Mouse (Mus musculus) C2C12 (cell line): ENCODE results near the gene Gm20604. TPM values are rescaled to one million over a fixed set of nuclear protein-coding genes. Genes with fewer than 3 reads are reported as not detected.

ENCODE experiments used
- H3K27me3 ChIP-seq: one replicate; pipeline ENCODE4 v1.6.1; 2011; ENCODE audit not compliant: control insufficient read depth, insufficient read depth, insufficient read length
- H3K36me3 ChIP-seq: one replicate; pipeline ENCODE4 v1.6.1; 2011; ENCODE audit not compliant: control insufficient read depth, insufficient read depth
- H3K4me3 ChIP-seq: one replicate; pipeline ENCODE4 v1.5.1; 2011; ENCODE audit warnings: mild to moderate bottlenecking, control low read depth; ENCODE audit not compliant: poor library complexity, insufficient read depth, severe bottlenecking
- H3K79me2 ChIP-seq: one replicate; pipeline ENCODE4 v1.6.1; 2011; ENCODE audit not compliant: control insufficient read depth, insufficient read depth
- H3K79me3 ChIP-seq: one replicate; pipeline ENCODE4 v1.6.1; 2011; ENCODE audit warnings: low read depth, control low read depth
- H3ac ChIP-seq: one replicate; pipeline ENCODE3; 2011; ENCODE audit warnings: low read depth; ENCODE audit not compliant: control insufficient read depth, insufficient read length
- CEBPB ChIP-seq: IDR thresholded peaks from one replicate; pipeline ENCODE4 v1.6.1; 2011; ENCODE audit warnings: low read depth, mild to moderate bottlenecking, control low read depth, moderate library complexity
- CTCF ChIP-seq: IDR thresholded peaks from one replicate; pipeline ENCODE4 v1.5.1; 2011; ENCODE audit not compliant: control insufficient read depth, insufficient read depth, insufficient read length
- FOSL1 ChIP-seq: IDR thresholded peaks from one replicate; pipeline ENCODE4 v1.8.0; 2011; ENCODE audit warnings: mild to moderate bottlenecking, low read length; ENCODE audit not compliant: poor library complexity, insufficient read depth, severe bottlenecking
- MAX ChIP-seq: IDR thresholded peaks from one replicate; pipeline ENCODE4 v1.6.1; 2011; ENCODE audit warnings: mild to moderate bottlenecking, control low read depth
- MYOD1 ChIP-seq: IDR thresholded peaks from one replicate; pipeline ENCODE4 v1.6.1; 2011; ENCODE audit warnings: low read depth; ENCODE audit not compliant: control insufficient read depth, insufficient read length
- MYOG ChIP-seq: IDR thresholded peaks from one replicate; pipeline ENCODE4 v1.6.1; 2011; ENCODE audit not compliant: control insufficient read depth, insufficient read length; ENCODE audit errors: extremely low read depth
- USF1 ChIP-seq: IDR thresholded peaks from one replicate; pipeline ENCODE4 v1.6.1; 2011; ENCODE audit warnings: low read depth, mild to moderate bottlenecking, control low read depth, moderate library complexity
- long read RNA-seq, 2 experiments: library from polyadenylated mRNA; unstranded; transcript quantifications; one replicate each; pipeline ENCODE4 v2.0.0; 2019 to 2020
- polyA plus RNA-seq: library from polyadenylated mRNA; unstranded; fragments of >200 nt; fragmentation: generic; extraction: Trizol; gene quantifications from one replicate; pipeline ENCODE4 v1.2.1, GENCODE M21; 2012; ENCODE audit warnings: missing spikeins

The Gm20604 gene
- polyA plus RNA-seq, result 6.0 TPM
- long read RNA-seq, experiment 1, transcript Gm20604-201 (2 exons, 2,795 nt), result major isoform, 19 of 19 reads
- long read RNA-seq, experiment 1, partial matches to known transcripts, result 0 of 19 reads
- long read RNA-seq, experiment 1, other reads (novel, unspliced or antisense), result 0 of 19 reads
- long read RNA-seq, experiment 2, transcript Gm20604-201 (2 exons, 2,795 nt), result major isoform, 109 of 111 reads
- long read RNA-seq, experiment 2, partial matches to known transcripts, result 0 of 111 reads
- long read RNA-seq, experiment 2, other reads (novel, unspliced or antisense), result 2 of 111 reads

DNA sequence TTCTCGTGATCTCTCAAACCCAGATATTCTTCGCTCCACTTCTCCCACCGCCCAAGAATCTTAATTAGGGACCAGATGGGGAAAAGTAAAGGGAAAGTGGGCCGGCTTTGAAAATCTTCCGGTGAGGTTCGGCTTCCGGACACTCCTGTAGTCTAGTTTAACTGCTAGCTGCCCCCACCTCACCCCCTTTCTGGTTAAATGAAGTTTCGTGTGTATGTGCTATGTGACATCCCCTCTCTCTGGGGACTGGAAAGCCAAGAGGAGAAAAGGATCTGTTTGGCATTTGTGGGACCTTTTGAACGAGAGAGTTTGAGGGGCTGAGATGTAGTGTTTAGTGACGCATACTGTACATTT, at the start of gene Gm20604:
Gm20604 (minus strand) TSS at position 270 of the 354 bp plus-strand sequence.
- Histone ChIP-seq H3K79me3 (peaks cover 60% of the 10 kb centered on the region), H3K4me3 (peak within 1 kb of the TSS; percentile 79), H3K27me3 (no peaks in the 10 kb centered on the region), H3K36me3 (peaks cover 7% of the 10 kb centered on the region), H3K79me2 (peaks cover 81% of the 10 kb centered on the region), H3ac (peak within 1 kb of the TSS; percentile 82)
- TF ChIP-seq USF1, result no peak

DNA sequence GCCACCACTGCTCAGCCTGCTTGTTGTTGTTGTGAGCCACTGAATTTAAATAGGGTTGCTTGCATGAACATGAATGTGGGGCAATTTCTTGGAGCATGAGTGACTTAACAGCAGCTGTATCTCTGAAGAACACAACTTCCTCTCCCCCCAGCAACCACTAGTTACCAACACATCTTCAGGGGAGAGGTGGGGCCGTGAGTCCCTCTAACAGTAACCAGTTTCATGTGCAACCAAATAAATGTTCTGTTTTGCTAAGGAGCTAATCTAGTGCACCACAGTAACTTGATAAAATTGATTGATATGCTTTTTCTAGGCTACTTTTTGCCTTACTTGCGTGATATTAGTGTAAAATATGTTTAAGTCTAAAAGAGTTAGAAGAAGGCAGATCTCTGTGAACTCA, 41.1 kb upstream of the Gm20604 start:
- TF ChIP-seq FOSL1 (no peak), CEBPB (no peak), MAX (no peak), USF1 (no peak), CTCF (no peak), MYOD1 (no peak), MYOG (no peak)
- Histone ChIP-seq H3K4me3 (no peak overlapping the region), H3K36me3 (peaks cover 12% of the 10 kb centered on the region), H3K79me3 (no peaks in the 10 kb centered on the region), H3K79me2 (no peaks in the 10 kb centered on the region), H3K27me3 (no peaks in the 10 kb centered on the region), H3ac (no peak overlapping the region)

DNA sequence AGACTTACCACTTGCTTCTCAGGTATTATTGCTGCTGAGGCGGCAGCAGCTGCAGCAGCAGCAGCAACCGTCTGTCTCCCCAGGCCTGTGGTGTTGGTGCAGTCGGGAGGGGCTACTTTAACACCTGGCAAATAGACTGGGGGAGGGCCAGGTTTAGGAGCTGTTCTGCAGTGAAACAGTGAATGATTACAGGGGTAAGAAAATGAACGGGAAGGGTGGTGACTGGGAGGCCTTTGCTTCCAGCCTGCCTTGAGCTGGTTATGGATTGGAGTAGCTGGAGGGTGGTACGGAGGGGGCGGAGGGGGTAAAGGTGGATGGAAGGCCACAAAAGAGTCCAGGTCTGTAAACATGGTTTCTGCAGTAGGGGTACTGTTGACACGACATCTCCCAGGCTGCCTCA, 29.5 kb upstream of the Gm20604 start:
- H3K79me3 ChIP-seq, result no peaks in the 10 kb centered on the region
- no peak for TF ChIP-seq MAX
- no peak for TF ChIP-seq MYOD1
- no peak for TF ChIP-seq USF1
- TF ChIP-seq FOSL1, result no peak
- TF ChIP-seq CTCF, result no peak
- no peak for TF ChIP-seq CEBPB
- TF ChIP-seq MYOG, result no peak
- no peak overlapping the region for H3K4me3 ChIP-seq
- no peak overlapping the region for H3ac ChIP-seq
- H3K36me3 ChIP-seq, result peaks cover 73% of the 10 kb centered on the region
- H3K79me2 ChIP-seq, result no peaks in the 10 kb centered on the region
- no peaks in the 10 kb centered on the region for H3K27me3 ChIP-seq

DNA sequence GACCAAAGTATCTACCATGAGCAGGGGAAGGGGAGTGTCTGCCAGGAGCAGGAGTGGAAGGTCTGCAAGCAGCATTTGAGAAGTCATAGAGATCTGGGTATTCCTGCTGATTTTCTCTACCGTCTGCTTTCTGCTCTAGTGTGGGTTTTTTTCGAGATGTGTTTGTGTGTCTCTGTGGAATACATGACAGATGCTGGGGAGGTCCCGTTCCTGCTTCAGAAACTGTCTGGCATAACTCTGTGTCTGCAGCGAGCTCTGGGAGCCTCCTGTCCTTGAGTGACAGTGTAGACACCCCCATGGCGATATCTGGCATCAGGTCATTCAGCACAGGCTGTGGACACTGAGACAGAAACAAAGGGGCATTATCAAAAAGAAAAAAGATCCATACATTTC, 27.1 kb upstream of the Gm20604 start:
- Histone ChIP-seq H3K79me3 (no peaks in the 10 kb centered on the region), H3K79me2 (no peaks in the 10 kb centered on the region), H3ac (no peak overlapping the region), H3K36me3 (peaks cover 58% of the 10 kb centered on the region), H3K4me3 (no peak overlapping the region), H3K27me3 (no peaks in the 10 kb centered on the region)
- no peak for TF ChIP-seq CEBPB
- TF ChIP-seq MYOD1, result no peak
- no peak for TF ChIP-seq FOSL1
- TF ChIP-seq MYOG, result no peak
- TF ChIP-seq CTCF, result no peak

DNA sequence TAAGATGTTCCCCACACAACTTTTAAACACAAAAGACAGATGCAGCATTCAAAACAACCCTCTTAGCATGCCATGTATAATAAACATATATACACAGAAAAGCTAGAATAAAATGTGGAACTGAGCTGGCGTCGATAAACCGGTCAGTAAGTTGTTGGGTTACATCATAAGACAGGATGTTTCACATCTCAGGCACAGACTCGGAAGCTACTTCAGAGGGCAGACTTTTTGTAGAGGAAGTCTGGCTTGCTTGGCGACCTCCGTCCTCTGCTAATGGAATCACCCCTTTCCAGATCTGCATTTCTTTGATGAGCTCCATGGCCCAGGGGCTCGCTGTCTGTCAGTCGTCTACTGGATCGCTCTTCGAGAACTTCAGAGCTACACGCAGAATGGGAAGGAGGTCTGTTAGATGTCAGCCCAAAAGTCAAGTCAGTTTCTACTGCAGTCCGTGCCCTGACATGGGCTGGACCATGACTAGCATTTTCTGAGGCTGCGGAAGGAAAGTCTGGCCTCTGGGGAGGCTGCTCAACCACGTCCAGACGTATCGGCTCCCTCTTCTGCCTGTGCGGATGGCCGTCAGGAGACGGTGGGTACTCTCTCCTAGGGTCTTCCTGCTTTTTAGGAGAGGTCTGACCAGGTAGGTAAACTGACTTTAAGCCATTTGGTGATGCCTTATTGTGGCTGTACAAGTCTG, 26.6 kb upstream of the Gm20604 start:
- H3K36me3 ChIP-seq, result peaks cover 55% of the 10 kb centered on the region
- no peak overlapping the region for H3K4me3 ChIP-seq
- H3K79me3 ChIP-seq, result no peaks in the 10 kb centered on the region
- H3ac ChIP-seq, result no peak overlapping the region
- no peaks in the 10 kb centered on the region for H3K79me2 ChIP-seq
- H3K27me3 ChIP-seq, result no peaks in the 10 kb centered on the region
- TF ChIP-seq MYOG (no peak), CTCF (no peak), USF1 (no peak)

DNA sequence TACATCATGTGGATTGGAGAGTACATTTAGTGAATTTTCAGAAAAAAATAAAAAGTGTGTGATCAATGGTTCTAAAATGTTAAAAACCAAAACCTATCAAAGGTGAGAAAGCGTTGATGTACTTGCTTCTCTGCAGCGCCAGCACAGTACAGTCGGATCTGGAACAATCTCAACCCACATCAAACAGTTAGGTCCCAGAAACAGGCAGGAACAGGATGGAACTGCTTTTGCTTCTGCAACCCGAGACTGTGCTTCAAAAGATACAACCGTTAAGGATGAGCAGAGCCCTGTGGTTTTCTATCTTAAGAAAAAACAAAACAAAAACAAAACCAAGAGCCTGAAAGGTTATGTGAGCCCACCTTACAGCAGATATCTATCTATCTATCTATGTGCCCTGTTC, 24.4 kb upstream of the Gm20604 start:
- Histone ChIP-seq H3K79me3 (no peaks in the 10 kb centered on the region), H3K79me2 (no peaks in the 10 kb centered on the region), H3K4me3 (no peak overlapping the region), H3K36me3 (peaks cover 39% of the 10 kb centered on the region), H3K27me3 (no peaks in the 10 kb centered on the region), H3ac (no peak overlapping the region)
- TF ChIP-seq MYOD1 (no peak), CEBPB (no peak), FOSL1 (no peak)
